Mouse (Mus musculus) liver, adult 10 weeks (tissue): ENCODE measurements around the gene Rapgef6. TPM values are rescaled to one million over a fixed set of nuclear protein-coding genes. Genes with fewer than 3 reads are reported as not detected.

Experiments
- polyA plus RNA-seq: library from polyadenylated mRNA; stranded (reverse); fragments of 350-450 nt; fragmentation: Illumina TruSeq; extraction: RNeasy Lipid Tissue Mini Kit (QIAGEN cat#74804); gene quantifications from one replicate; pipeline ENCODE4 v1.2.3, GENCODE M21; 2014; ENCODE audit warnings: low read depth, low replicate concordance

Gene Rapgef6
- 7.9 TPM for polyA plus RNA-seq

GRCm38 (mm10) chr11:54522529-54523430 lies at the start of gene Rapgef6:
Gene Rapgef6, plus strand, starts transcription at chr11:54522847.

Other genes with a start within 250 kb of the Rapgef6 start
- not detected for gene Acsl6, start 219.0 kb upstream of the Rapgef6 start, polyA plus RNA-seq
- gene Meikin, start 152.2 kb upstream of the Rapgef6 start, polyA plus RNA-seq: not detected
- gene Fnip1, start 84.6 kb upstream of the Rapgef6 start, polyA plus RNA-seq: 30.8 TPM